In the genomic region with DNA sequence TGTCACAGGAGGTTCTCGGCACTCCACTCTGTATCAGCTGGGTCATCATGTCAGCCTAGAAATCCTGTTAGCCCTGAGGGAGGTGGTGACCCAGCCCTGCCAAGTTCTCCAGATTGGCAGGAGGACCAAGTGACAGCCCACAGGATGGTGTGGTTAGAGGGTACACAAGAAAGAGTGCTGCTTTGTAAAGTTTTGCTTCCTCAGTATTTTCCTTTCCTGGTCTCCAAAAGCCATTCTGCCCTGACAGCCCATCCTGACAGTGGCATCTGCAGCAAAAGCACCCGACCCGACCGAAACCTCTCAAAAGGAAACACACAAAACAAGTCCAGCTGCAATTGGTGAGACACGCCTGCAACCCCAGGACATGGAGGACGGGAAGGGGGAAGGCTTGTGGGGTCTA, we compare ENCODE assay signal across 36 mouse cellular contexts. TPM values are rescaled to one million over a fixed set of nuclear protein-coding genes. Genes with fewer than 3 reads are reported as not detected.
"Had no signal": no experiment of that assay in that cellular context is flagged by ENCODE, and none has a peak within 500 bp of the region (broad histone marks: within the 10 kb centered on the region; RNA-seq: fewer than 3 reads in every experiment).

No protein-coding gene starts in this region.

- H3K4me3 ChIP-seq: embryonic facial prominence, embryonic 10.5 days; embryonic facial prominence, embryonic 12.5 days; embryonic facial prominence, embryonic 13.5 days; embryonic facial prominence, embryonic 15.5 days; erythroblast, embryonic 14.5 days; forebrain, embryonic 10.5 days; forebrain, embryonic 12.5 days; forebrain, embryonic 13.5 days; forebrain, embryonic 15.5 days; gastrocnemius, adult 2 months had no signal

- DNase-seq: cerebellum, adult 18-20 months; cerebellum, adult 2 months; cerebellum, adult 8-10 months; cerebellum, adult 9-10 months; cerebellum, adult 9-11 months; cerebellum, postnatal 10 days; cerebellum, postnatal 14 days; cerebellum, postnatal 25 days; cerebellum, postnatal 36 days; embryo, embryonic 11 days; forebrain, postnatal 0 days; gastrocnemius, adult 2 months; gastrocnemius, postnatal 10 days; gastrocnemius, postnatal 14 days; gastrocnemius, postnatal 25 days; gastrocnemius, postnatal 36 days; heart, adult 18-20 months had no signal

- H3K36me3 ChIP-seq: embryonic facial prominence, embryonic 12.5 days; embryonic facial prominence, embryonic 13.5 days; embryonic facial prominence, embryonic 15.5 days; forebrain, embryonic 10.5 days; forebrain, embryonic 12.5 days; forebrain, embryonic 15.5 days had no signal

- H3K9ac ChIP-seq: embryonic facial prominence, embryonic 12.5 days; embryonic facial prominence, embryonic 13.5 days; embryonic facial prominence, embryonic 15.5 days; forebrain, embryonic 12.5 days; forebrain, embryonic 13.5 days; forebrain, embryonic 15.5 days; forebrain, postnatal 0 days had no signal

- ATAC-seq: forebrain, embryonic 13.5 days; forebrain, embryonic 14.5 days; forebrain, embryonic 15.5 days; forebrain, embryonic 16.5 days; forebrain, postnatal 0 days had no signal

- H3K4me2 ChIP-seq: embryonic facial prominence, embryonic 12.5 days; embryonic facial prominence, embryonic 13.5 days; embryonic facial prominence, embryonic 15.5 days; forebrain, embryonic 12.5 days; forebrain, embryonic 13.5 days; forebrain, embryonic 15.5 days had no signal

- H3K27me3 ChIP-seq: embryonic facial prominence, embryonic 12.5 days; embryonic facial prominence, embryonic 13.5 days; embryonic facial prominence, embryonic 15.5 days; forebrain, embryonic 12.5 days; forebrain, embryonic 13.5 days; forebrain, embryonic 15.5 days had no signal

- H3K4me1 ChIP-seq: embryonic facial prominence, embryonic 12.5 days; forebrain, embryonic 12.5 days; forebrain, embryonic 13.5 days; forebrain, embryonic 15.5 days had no signal

- H3K27ac ChIP-seq: embryonic facial prominence, embryonic 10.5 days; embryonic facial prominence, embryonic 12.5 days; embryonic facial prominence, embryonic 13.5 days; embryonic facial prominence, embryonic 15.5 days; forebrain, embryonic 10.5 days; forebrain, embryonic 12.5 days; forebrain, embryonic 13.5 days; forebrain, embryonic 15.5 days; gastrocnemius, adult 2 months had no signal

- H3K9me3 ChIP-seq: embryonic facial prominence, embryonic 10.5 days; embryonic facial prominence, embryonic 12.5 days; embryonic facial prominence, embryonic 13.5 days; embryonic facial prominence, embryonic 15.5 days; forebrain, embryonic 10.5 days; forebrain, embryonic 12.5 days; forebrain, embryonic 13.5 days; forebrain, embryonic 15.5 days had no signal

RNA-seq across cellular contexts. Expression of a gene that starts 12.8 kb away (rescaled TPM):
- total RNA-seq: common myeloid progenitor, adult 5-6 weeks; granulocyte monocyte progenitor cell, adult 5-6 weeks had no signal
- polyA plus RNA-seq: embryonic facial prominence, embryonic 11.5 days; embryonic facial prominence, embryonic 12.5 days; erythroblast, embryonic 14.5 days had no signal

RNA-seq across cellular contexts. Expression of a gene that starts 26.1 kb away (rescaled TPM):
- total RNA-seq: common myeloid progenitor, adult 5-6 weeks; forebrain, postnatal 0 days; gastrocnemius, adult 18-20 months; gastrocnemius, adult 2 months; gastrocnemius, adult 8-10 months; gastrocnemius, postnatal 14 days; gastrocnemius, postnatal 25 days; gastrocnemius, postnatal 36 days; granulocyte monocyte progenitor cell, adult 5-6 weeks had no signal
- polyA plus RNA-seq: cortical plate, adult 2 months; embryonic facial prominence, embryonic 13.5 days; erythroblast, embryonic 14.5 days; forebrain, embryonic 10.5 days; forebrain, embryonic 12.5 days; forebrain, embryonic 14.5 days; forebrain, embryonic 15.5 days; forebrain, embryonic 16.5 days; forebrain, postnatal 0 days; frontal cortex, adult 2 months; gonadal fat pad, adult 2 months had no signal

RNA-seq across cellular contexts. Expression of a gene that starts 26.4 kb away (rescaled TPM):
- total RNA-seq: common myeloid progenitor, adult 5-6 weeks; granulocyte monocyte progenitor cell, adult 5-6 weeks; heart, adult 18-20 months had no signal
- polyA plus RNA-seq: erythroblast, embryonic 14.5 days had no signal
